Mouse (Mus musculus) CH12.LX (cell line): ENCODE results near the gene Zfhx3. TPM values are rescaled to one million over a fixed set of nuclear protein-coding genes. Genes with fewer than 3 reads are reported as not detected.
A peak's percentile ranks its signal among the peaks of the same experiment; 100 is the strongest.

Experiments used
- DNase-seq: peaks from one replicate; pipeline ENCODE4 v3.0.0-alpha.2; 2013; ENCODE audit errors: extremely low read depth
- H3K27ac ChIP-seq: 2 replicates; pipeline ENCODE4 v1.5.1; 2012; ENCODE audit warnings: low read depth, mild to moderate bottlenecking, control low read depth, moderate library complexity; ENCODE audit not compliant: insufficient read depth
- H3K27me3 ChIP-seq: replicated peaks from 2 replicates; pipeline ENCODE3; 2012; ENCODE audit warnings: inconsistent platforms
- H3K36me3 ChIP-seq, 2 experiments: replicated peaks in 1 of 2; 2 replicates each; pipeline versions ENCODE3 to v1.6.1; 2012; ENCODE audit warnings: inconsistent platforms in 1 of 2, low read length in 1 of 2, mild to moderate bottlenecking in 1 of 2, mixed read lengths in 1 of 2, moderate library complexity in 1 of 2; ENCODE audit not compliant: control insufficient read depth in 1 of 2, insufficient read depth in 1 of 2
- H3K4me1 ChIP-seq, 2 experiments: 2 replicates each; pipeline ENCODE4 v1.6.1; 2012; ENCODE audit warnings: inconsistent platforms in 1 of 2, moderate library complexity in 1 of 2; ENCODE audit not compliant: insufficient read depth in 2 of 2, control insufficient read depth in 1 of 2
- H3K4me2 ChIP-seq: 2 replicates; pipeline ENCODE4 v1.6.1; 2012; ENCODE audit warnings: low read depth, mild to moderate bottlenecking, control low read depth; ENCODE audit not compliant: poor library complexity, insufficient read depth, severe bottlenecking
- H3K4me3 ChIP-seq, 3 experiments: fragments of 150-350 bp in 1 of 3; sonication (generic) in 1 of 3; replicated peaks in 1 of 3; 2 replicates each; pipeline versions ENCODE3 to v1.5.1; 2011 to 2012; ENCODE audit warnings: low read depth in 2 of 3, low read length in 2 of 3, mild to moderate bottlenecking in 2 of 3, moderate library complexity in 2 of 3, control low read depth in 1 of 3, improper control_type of control experiment in 1 of 3, inconsistent platforms in 1 of 3, mixed read lengths in 1 of 3; ENCODE audit not compliant: poor library complexity in 1 of 3
- H3K79me2 ChIP-seq: replicated peaks from 2 replicates; pipeline ENCODE4 v1.6.1; 2012; ENCODE audit warnings: mild to moderate bottlenecking, moderate library complexity; ENCODE audit not compliant: control insufficient read depth, poor library complexity, insufficient read depth, severe bottlenecking; ENCODE audit errors: extremely low read depth
- H3K9ac ChIP-seq: 2 replicates; pipeline ENCODE4 v1.6.1; 2012; ENCODE audit warnings: low read depth, mild to moderate bottlenecking, control low read depth, moderate library complexity; ENCODE audit not compliant: insufficient read depth
- H3K9me3 ChIP-seq: replicated peaks from 2 replicates; pipeline ENCODE3; 2012; ENCODE audit warnings: low read length, inconsistent platforms, mixed read lengths
- BHLHE40 ChIP-seq: IDR thresholded peaks from 2 replicates; pipeline ENCODE4 v1.6.1; 2011; ENCODE audit warnings: mild to moderate bottlenecking, low read depth, low read length, improper control_type of control experiment
- CHD2 ChIP-seq: IDR thresholded peaks from 2 replicates; pipeline ENCODE4 v1.6.1; 2011; ENCODE audit warnings: low read length, improper control_type of control experiment
- E2F4 ChIP-seq: IDR thresholded peaks from 2 replicates; pipeline ENCODE4 v1.6.1; 2011; ENCODE audit warnings: low read depth, low read length, improper control_type of control experiment; ENCODE audit not compliant: insufficient replicate concordance
- ELF1 ChIP-seq: IDR thresholded peaks from 2 replicates; pipeline ENCODE4 v1.6.1; 2014; ENCODE audit warnings: low read depth, mild to moderate bottlenecking, inconsistent platforms, low read length, improper control_type of control experiment
- EP300 ChIP-seq: IDR thresholded peaks from 2 replicates; pipeline ENCODE4 v1.6.1; 2011; ENCODE audit warnings: low read length, improper control_type of control experiment
- ETS1 ChIP-seq: conservative IDR thresholded peaks from 2 replicates; pipeline ENCODE4 v1.6.1; 2012; ENCODE audit warnings: low read depth, mild to moderate bottlenecking, inconsistent platforms, low read length, improper control_type of control experiment, moderate library complexity
- HCFC1 ChIP-seq: IDR thresholded peaks from 2 replicates; pipeline ENCODE4 v1.6.1; 2012; ENCODE audit warnings: low read depth, mild to moderate bottlenecking, inconsistent platforms, low read length, improper control_type of control experiment
- IRF4 ChIP-seq: IDR thresholded peaks from 2 replicates; pipeline ENCODE4 v1.6.1; 2014; ENCODE audit warnings: low read depth, mild to moderate bottlenecking, inconsistent platforms, low read length, improper control_type of control experiment
- JUND ChIP-seq: conservative IDR thresholded peaks from 2 replicates; pipeline ENCODE4 v1.6.1; 2011; ENCODE audit warnings: low read depth, low read length, improper control_type of control experiment
- KAT2A ChIP-seq: IDR thresholded peaks from 2 replicates; pipeline ENCODE4 v1.6.1; 2012; ENCODE audit warnings: low read length, improper control_type of control experiment, inconsistent platforms; ENCODE audit not compliant: insufficient replicate concordance
- MAX ChIP-seq: IDR thresholded peaks from 2 replicates; pipeline ENCODE4 v1.6.1; 2011; ENCODE audit warnings: low read length, improper control_type of control experiment
- MEF2A ChIP-seq: IDR thresholded peaks from 2 replicates; pipeline ENCODE4 v1.6.1; 2014; ENCODE audit warnings: low read depth, mild to moderate bottlenecking, inconsistent platforms, low read length, improper control_type of control experiment, borderline replicate concordance
- MXI1 ChIP-seq: IDR thresholded peaks from 2 replicates; pipeline ENCODE4 v1.6.1; 2011; ENCODE audit warnings: mild to moderate bottlenecking, low read depth, low read length, improper control_type of control experiment
- MYC ChIP-seq: IDR thresholded peaks from 2 replicates; pipeline ENCODE4 v1.6.1; 2011; ENCODE audit warnings: low read depth, mild to moderate bottlenecking, improper control_type of control experiment, low read length
- NRF1 ChIP-seq: IDR thresholded peaks from 2 replicates; pipeline ENCODE4 v1.6.1; 2014; ENCODE audit warnings: low read depth, mild to moderate bottlenecking, inconsistent platforms, low read length, improper control_type of control experiment, moderate library complexity
- PAX5 ChIP-seq: IDR thresholded peaks from 2 replicates; pipeline ENCODE4 v1.6.1; 2012; ENCODE audit warnings: low read length, inconsistent platforms, mixed read lengths
- POLR2A ChIP-seq: IDR thresholded peaks from 2 replicates; pipeline ENCODE4 v1.6.1; 2011; ENCODE audit warnings: low read depth, mild to moderate bottlenecking, improper control_type of control experiment, low read length
- POLR2AphosphoS2 ChIP-seq: IDR thresholded peaks from 2 replicates; pipeline ENCODE4 v1.6.1; 2011; ENCODE audit warnings: low read depth, low read length, improper control_type of control experiment
- RCOR1 ChIP-seq: conservative IDR thresholded peaks from 2 replicates; pipeline ENCODE4 v1.6.1; 2012; ENCODE audit warnings: low read depth, mild to moderate bottlenecking, inconsistent platforms, low read length, improper control_type of control experiment
- SIN3A ChIP-seq: IDR thresholded peaks from 2 replicates; pipeline ENCODE4 v1.6.1; 2012; ENCODE audit warnings: low read length, improper control_type of control experiment, inconsistent platforms
- TCF12 ChIP-seq: IDR thresholded peaks from 2 replicates; pipeline ENCODE4 v1.6.1; 2014; ENCODE audit warnings: low read depth, mild to moderate bottlenecking, inconsistent platforms, low read length, improper control_type of control experiment
- USF1 ChIP-seq: IDR thresholded peaks from 2 replicates; pipeline ENCODE4 v1.6.1; 2014; ENCODE audit warnings: low read depth, mild to moderate bottlenecking, inconsistent platforms, low read length, improper control_type of control experiment
- USF2 ChIP-seq: conservative IDR thresholded peaks from 2 replicates; pipeline ENCODE4 v1.6.1; 2011; ENCODE audit warnings: low read depth, low read length, improper control_type of control experiment
- ZC3H11A ChIP-seq: IDR thresholded peaks from 2 replicates; pipeline ENCODE4 v1.6.1; 2012; ENCODE audit warnings: low read depth, mild to moderate bottlenecking, inconsistent platforms, low read length, improper control_type of control experiment
- ZKSCAN1 ChIP-seq: IDR thresholded peaks from 2 replicates; pipeline ENCODE4 v1.6.1; 2012; ENCODE audit warnings: low read depth, inconsistent platforms, low read length, improper control_type of control experiment, borderline replicate concordance
- ZMIZ1 ChIP-seq: IDR thresholded peaks from 2 replicates; pipeline ENCODE4 v1.6.1; 2012; ENCODE audit warnings: low read depth, mild to moderate bottlenecking, inconsistent platforms, low read length, improper control_type of control experiment
- ZNF384 ChIP-seq: IDR thresholded peaks from 2 replicates; pipeline ENCODE4 v1.6.1; 2012; ENCODE audit warnings: low read depth, low read length, improper control_type of control experiment, inconsistent platforms
- dilution Hi-C: fragments of 300-500 bp; cut with MboI; formaldehyde crosslinking; loops from 2 replicates; pipeline ENCODE4 v1.14.3; 2020; ENCODE audit warnings: low sequenced_read_pairs; ENCODE audit not compliant: extremely low pct_unique_long_range_greater_than_20kb, extremely low pct_ligation_motif_present
- in situ Hi-C: fragments of 300-500 bp; cut with MboI; formaldehyde crosslinking; loops from 3 replicates; pipeline ENCODE4 v1.14.3; 2019; ENCODE audit warnings: low sequenced_read_pairs, low pct_ligation_motif_present, low pct_unique_long_range_greater_than_20kb, mixed read lengths
- polyA plus RNA-seq: library from polyadenylated mRNA; unstranded; fragments of >175 nt; gene quantifications from 2 replicates; pipeline ENCODE4 v1.2.1, GENCODE M21; 2012; ENCODE audit warnings: low read depth; ENCODE audit not compliant: insufficient read length
- total RNA-seq, 2 experiments: library from RNA; depleted of rRNA; stranded (reverse); fragments of 300-350 nt in 1 of 2; fragments of >200 nt in 1 of 2; gene quantifications; 2 replicates each; pipeline ENCODE4 v1.2.3; 2012 to 2014

Zfhx3 gene
- total and polyA plus RNA-seq, 3 experiments = 0.05 to 0.76 (median 0.68) TPM

GRCm38 (mm10) chr8:108709928-108710606 is 767.6 kb downstream of the Zfhx3 start:
- Histone ChIP-seq H3K9ac (no peak overlapping the region), H3K9me3 (no peaks in the 10 kb centered on the region), H3K27ac (no peak overlapping the region), H3K4me2 (0 out of 2 replicates have a peak overlapping the region, but pooled peaks have one; percentile 41), H3K4me1 (peaks cover 0 to 43% of the 10 kb centered on the region in 2 experiments; a peak in 3 of 4 replicates), H3K27me3 (peaks cover 17% of the 10 kb centered on the region), H3K79me2 (no peaks in the 10 kb centered on the region), H3K36me3 (no peaks in the 10 kb centered on the region), H3K4me3 (no peak overlapping the region)
- DNase-seq = no peak
- in situ Hi-C loops (no loop called here), dilution Hi-C loops (no loop called here)
- TF ChIP-seq NRF1 = no peak
- no peak for TF ChIP-seq ZMIZ1
- no peak for TF ChIP-seq ETS1
- TF ChIP-seq MAX = no peak
- no peak for TF ChIP-seq EP300
- TF ChIP-seq JUND = no peak
- no peak for TF ChIP-seq TCF12
- no peak for TF ChIP-seq ELF1
- no peak for TF ChIP-seq RCOR1
- no peak for TF ChIP-seq MYC
- TF ChIP-seq E2F4 = no peak
- no peak for TF ChIP-seq POLR2AphosphoS2
- no peak for TF ChIP-seq KAT2A
- no peak for TF ChIP-seq PAX5
- TF ChIP-seq BHLHE40 = no peak
- TF ChIP-seq IRF4 = no peak
- TF ChIP-seq POLR2A = no peak
- no peak for TF ChIP-seq HCFC1
- no peak for TF ChIP-seq MXI1
- TF ChIP-seq, all 38 proteins: peak for 0

GRCm38 (mm10) chr8:108710607-108711489 is 768.4 kb downstream of the Zfhx3 start:
- Histone ChIP-seq H3K4me2 (peak overlapping the region; percentile 46; the same call in 1 of the 2 replicates), H3K27ac (no peak overlapping the region), H3K27me3 (peaks cover 13% of the 10 kb centered on the region), H3K4me1 (peaks cover 0 to 47% of the 10 kb centered on the region in 2 experiments; a peak in 3 of 4 replicates), H3K36me3 (no peaks in the 10 kb centered on the region), H3K79me2 (no peaks in the 10 kb centered on the region), H3K9ac (peak overlapping the region; percentile 18; the same call in 1 of the 2 replicates), H3K9me3 (no peaks in the 10 kb centered on the region), H3K4me3 (no peak overlapping the region)
- in situ Hi-C loops = no loop called here
- dilution Hi-C loops = no loop called here
- peak; percentile 41 for DNase-seq
- no peak for TF ChIP-seq EP300
- no peak for TF ChIP-seq MYC
- TF ChIP-seq JUND = no peak
- TF ChIP-seq ZKSCAN1 = no peak
- no peak for TF ChIP-seq ZC3H11A
- TF ChIP-seq SIN3A = no peak
- no peak for TF ChIP-seq NRF1
- peak; percentile 29; the same call in 1 of the 2 replicates for TF ChIP-seq MEF2A
- no peak for TF ChIP-seq POLR2A
- no peak for TF ChIP-seq USF2
- TF ChIP-seq IRF4 = no peak
- 0 out of 2 replicates have a peak, but pooled peaks have one; percentile 16 for TF ChIP-seq ZNF384
- no peak for TF ChIP-seq BHLHE40
- TF ChIP-seq RCOR1 = no peak
- no peak for TF ChIP-seq CHD2
- TF ChIP-seq HCFC1 = no peak
- TF ChIP-seq USF1 = no peak
